Mouse (Mus musculus) cerebellum, adult 2 months (tissue): ENCODE data around the gene Smarcc2. TPM values are rescaled to one million over a fixed set of nuclear protein-coding genes. Genes with fewer than 3 reads are reported as not detected.

Experiments used
- DNase-seq, 2 experiments: peaks; one replicate each; pipeline ENCODE4 v3.0.0; 2021
- H3K27ac ChIP-seq: fragments of 200-500 bp; 2 replicates; pipeline ENCODE4 v1.5.1; 2012; ENCODE audit warnings: low read length, control low read depth, inconsistent platforms; ENCODE audit not compliant: insufficient read depth
- H3K27me3 ChIP-seq: fragments of 200-500 bp; 2 replicates; pipeline ENCODE4 v1.6.1; 2012; ENCODE audit warnings: inconsistent platforms, mild to moderate bottlenecking, low read length, moderate library complexity; ENCODE audit not compliant: control insufficient read depth, insufficient read depth
- H3K4me1 ChIP-seq: fragments of 200-500 bp; 2 replicates; pipeline ENCODE4 v1.6.1; 2011; ENCODE audit warnings: low read length; ENCODE audit not compliant: control insufficient read depth, insufficient read depth
- H3K4me3 ChIP-seq: fragments of 200-500 bp; replicated peaks from 2 replicates; pipeline ENCODE3; 2011; ENCODE audit warnings: mild to moderate bottlenecking, low read depth, low read length, control low read depth; ENCODE audit not compliant: insufficient read depth
- CTCF ChIP-seq: fragments of 200-500 bp; IDR thresholded peaks from 2 replicates; pipeline ENCODE4 v1.5.1; 2011; ENCODE audit warnings: low read depth, mild to moderate bottlenecking, control low read depth, low read length, moderate library complexity, borderline replicate concordance; ENCODE audit not compliant: insufficient read depth
- POLR2A ChIP-seq: fragments of 200-500 bp; IDR thresholded peaks from 2 replicates; pipeline ENCODE4 v1.6.1; 2011; ENCODE audit warnings: low read length, control low read depth, borderline replicate concordance; ENCODE audit not compliant: insufficient read depth
- WGBS: fragments of 180-500 bp; shearing (Covaris S2); methylation state at CpG from one replicate; pipeline ENCODE4 v1.1.7; 2018; 5-methylcytosine and 5-hydroxymethylcytosine counted together
- polyA plus RNA-seq: library from polyadenylated mRNA; depleted of rRNA; stranded (reverse); fragments of >200 nt; gene quantifications from 2 replicates; pipeline ENCODE4 v1.2.3, GENCODE M21; 2012; rRNA removed

Smarcc2 gene
- polyA plus RNA-seq, result 239 and 260 TPM in 2 replicates

DNA sequence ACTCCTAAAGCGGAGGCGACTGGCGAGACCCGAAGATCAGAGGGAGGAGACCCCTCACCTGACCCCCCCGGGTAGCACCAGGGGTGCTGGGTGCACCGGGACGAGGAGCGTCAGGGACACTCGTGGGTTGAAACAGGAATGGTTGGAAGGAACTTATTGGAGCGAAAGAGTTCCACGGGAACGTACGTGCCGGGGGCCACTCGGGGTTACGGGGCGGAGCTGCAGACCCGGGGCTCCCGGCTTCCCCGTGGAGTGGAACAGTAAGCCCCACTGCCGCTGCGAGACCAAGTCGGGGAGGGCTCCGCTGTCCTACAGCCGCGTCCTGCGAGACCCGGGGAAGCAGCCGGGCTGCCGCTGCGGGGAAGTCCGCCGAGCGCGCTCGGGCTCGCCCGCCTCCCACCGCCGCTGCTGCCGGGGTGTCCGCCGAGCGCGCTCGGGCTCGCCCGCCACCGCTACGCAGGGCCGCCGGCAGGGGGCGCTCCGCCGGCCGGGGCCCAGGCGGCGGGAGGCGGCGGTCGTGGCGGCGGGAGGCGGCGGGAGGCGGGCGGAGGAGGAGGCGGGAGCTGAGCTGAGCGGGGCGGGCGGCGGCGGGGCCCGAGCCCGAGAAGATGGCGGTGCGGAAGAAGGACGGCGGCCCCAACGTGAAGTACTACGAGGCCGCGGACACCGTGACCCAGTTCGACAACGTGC, at the start of gene Smarcc2:
Gene Smarcc2, plus strand, starts transcription at position 530 of the 690 bp plus-strand sequence.
- Histone ChIP-seq H3K4me3 (peak within 1 kb of the TSS; percentile 98), H3K4me1 (peaks cover 10% of the 10 kb centered on the region; the same call in 1 of the 2 replicates), H3K27ac (peak within 1 kb of the TSS; percentile 93), H3K27me3 (no peaks in the 10 kb centered on the region)
- peak; percentile 87 to 89 for DNase-seq
- TF ChIP-seq POLR2A (peak; percentile 53), CTCF (peak; percentile 11; the same call in 1 of the 2 replicates)
- under 1% methylated on average over 71 of the region's 86 CpGs for WGBS

- peak overlapping the region; percentile 81 for H3K4me3 ChIP-seq
- DNase-seq, result peak; percentile 97 to 98
- WGBS, result 4% methylated on average over 36 of the region's 36 CpGs
- no peak overlapping the region for H3K27ac ChIP-seq
- peaks cover 10% of the 10 kb centered on the region for H3K4me1 ChIP-seq
- TF ChIP-seq CTCF, result peak; percentile 57
- TF ChIP-seq POLR2A, result peak; percentile 53; the same call in 1 of the 2 replicates
- H3K27me3 ChIP-seq, result no peaks in the 10 kb centered on the region
These were observed 49.1 kb upstream of the Smarcc2 start for GRCm38 (mm10) chr10:128409692-128410559.

DNA sequence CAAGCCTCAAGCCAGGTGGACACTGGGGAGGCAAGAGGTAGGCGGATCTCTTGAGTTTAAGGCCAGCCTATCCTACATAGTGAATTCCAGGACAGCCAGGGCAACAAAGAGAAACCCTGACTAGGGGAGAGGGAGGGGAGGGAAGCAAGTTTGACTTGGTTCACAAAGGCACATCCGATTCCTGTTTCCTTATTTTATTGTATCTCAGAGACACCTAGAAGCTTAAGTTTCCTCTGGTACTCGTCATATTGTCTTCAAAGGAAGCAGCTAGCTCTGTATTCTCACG, 48.5 kb upstream of the Smarcc2 start:
- peaks cover 10% of the 10 kb centered on the region for H3K4me1 ChIP-seq

DNA sequence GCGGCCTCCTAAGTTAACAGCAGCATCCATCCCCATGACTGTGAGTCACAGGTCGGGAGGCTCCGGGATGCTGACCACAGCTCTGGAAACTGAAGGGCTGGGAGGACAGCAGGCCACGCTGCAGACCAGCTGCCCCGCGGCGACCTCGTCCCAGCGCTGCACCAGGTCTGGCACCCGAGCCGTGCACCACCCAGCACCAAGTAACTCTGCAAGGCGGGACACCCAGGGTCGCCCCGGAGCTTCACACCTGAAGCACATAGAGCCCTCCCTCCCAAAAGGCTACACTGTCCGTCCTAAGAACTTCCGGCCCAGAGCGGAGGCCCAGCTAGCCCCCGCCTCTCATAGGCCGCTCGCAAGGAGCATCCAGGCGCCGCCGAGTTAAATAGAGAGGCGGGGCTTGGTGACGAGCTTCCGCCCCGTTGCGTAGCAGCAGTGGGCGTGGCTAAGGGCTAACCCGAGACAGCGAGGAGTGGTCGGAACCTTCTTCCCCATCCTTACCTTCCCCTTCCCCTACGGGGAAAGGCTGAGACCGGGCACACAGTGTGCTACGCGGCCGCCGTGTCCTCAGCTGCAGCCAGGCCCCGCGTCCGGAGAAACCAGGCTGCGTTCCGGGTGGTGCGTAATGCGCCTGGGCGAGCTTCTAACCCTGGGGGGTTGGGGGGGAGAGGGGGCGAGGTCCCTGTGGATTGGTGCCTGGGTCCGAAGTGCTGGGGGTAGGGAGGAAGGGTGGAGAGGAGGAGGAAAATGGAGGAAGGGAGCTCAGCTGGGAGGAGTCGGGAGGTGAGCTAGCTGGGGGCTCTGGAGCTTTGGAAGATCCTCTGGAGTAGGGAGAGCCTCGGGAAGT, 47.6 kb upstream of the Smarcc2 start, which contains the start of the genes Nabp2 and Rnf41:
Gene Nabp2, minus strand, starts transcription at position 282 of the 844 bp plus-strand sequence.
Gene Rnf41, plus strand, starts transcription at position 447 of the 844 bp plus-strand sequence.
- WGBS, result under 1% methylated on average over 50 of the region's 50 CpGs
- Histone ChIP-seq H3K4me1 (peaks cover 10% of the 10 kb centered on the region), H3K27ac (peak within 1 kb of the TSS; percentile 80), H3K4me3 (peak within 1 kb of the TSS; percentile 81), H3K27me3 (no peaks in the 10 kb centered on the region)
- peak; percentile 95 for DNase-seq
- no peak for TF ChIP-seq CTCF
- TF ChIP-seq POLR2A, result peak; percentile 93; the same call in 1 of the 2 replicates

More for the DNA sequence above, 48.5 kb upstream of the Smarcc2 start:
- Histone ChIP-seq H3K27me3 (no peaks in the 10 kb centered on the region), H3K4me3 (peak overlapping the region; percentile 81), H3K27ac (no peak overlapping the region)
- no peak for DNase-seq
- TF ChIP-seq CTCF, result no peak
- no peak for TF ChIP-seq POLR2A
- WGBS, result 20% methylated on average over 4 of the region's 4 CpGs

DNA sequence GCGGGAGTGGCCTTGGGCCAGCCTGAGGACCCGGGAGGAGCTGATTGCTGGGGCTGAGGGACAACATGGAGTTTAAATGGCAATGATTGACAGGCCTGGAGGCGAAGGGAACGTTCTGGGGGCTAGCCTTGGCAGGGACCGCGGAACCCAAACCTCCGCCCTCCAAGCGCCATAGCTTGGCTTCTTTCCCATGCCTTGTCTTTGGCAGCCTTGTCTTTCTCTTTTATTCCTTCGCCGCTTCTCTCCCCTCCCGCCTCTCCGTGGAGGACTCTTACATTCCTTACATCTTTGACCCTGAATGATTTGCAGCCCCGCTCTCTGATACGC, 47.0 kb upstream of the Smarcc2 start:
- DNase-seq, result peak in 1 of 2 experiments; percentile 54
- peaks cover 10% of the 10 kb centered on the region for H3K4me1 ChIP-seq
- H3K4me3 ChIP-seq, result peak overlapping the region; percentile 81
- WGBS, result under 1% methylated on average over 14 of the region's 14 CpGs
- TF ChIP-seq CTCF (no peak), POLR2A (no peak)
- no peaks in the 10 kb centered on the region for H3K27me3 ChIP-seq
- peak overlapping the region; percentile 49 for H3K27ac ChIP-seq

- no peak for DNase-seq
- H3K27ac ChIP-seq, result no peak overlapping the region
- peak overlapping the region; percentile 81 for H3K4me3 ChIP-seq
- TF ChIP-seq CTCF (no peak), POLR2A (no peak)
- WGBS, result 0% methylated on average over 1 of the region's 1 CpGs
- H3K27me3 ChIP-seq, result no peaks in the 10 kb centered on the region
- H3K4me1 ChIP-seq, result peaks cover 10% of the 10 kb centered on the region
These were observed 46.5 kb upstream of the Smarcc2 start for GRCm38 (mm10) chr10:128412558-128412957.

- Histone ChIP-seq H3K4me1 (peaks cover 9% of the 10 kb centered on the region), H3K27ac (peak overlapping the region; percentile 58; the same call in 1 of the 2 replicates), H3K4me3 (peak overlapping the region; percentile 50), H3K27me3 (no peaks in the 10 kb centered on the region)
- WGBS, result 5% methylated on average over 1 of the region's 1 CpGs
- DNase-seq, result peak in 1 of 2 experiments; percentile 62
- TF ChIP-seq CTCF (no peak), POLR2A (no peak)
These were observed 46.0 kb upstream of the Smarcc2 start for GRCm38 (mm10) chr10:128413076-128413475.
